Mouse (Mus musculus) heart, adult 2 months (tissue): ENCODE data around the gene Lrrk2.

Experiments used
- CTCF ChIP-seq: fragments of 200-600 bp; IDR thresholded peaks from 2 replicates; pipeline ENCODE4 v1.8.1; 2022; ENCODE audit warnings: antibody characterized with exemption, mild to moderate bottlenecking, moderate library complexity
- POLR2A ChIP-seq: fragments of 200-500 bp; IDR thresholded peaks from 2 replicates; pipeline ENCODE4 v1.6.1; 2011; ENCODE audit warnings: mild to moderate bottlenecking, low read depth, low read length, control low read depth; ENCODE audit not compliant: insufficient read depth

GRCm38 (mm10) chr15:91664586-91665132 lies 8.3 kb upstream of the Lrrk2 start:
- no peak for TF ChIP-seq CTCF
- no peak for TF ChIP-seq POLR2A
